Mouse (Mus musculus) fibroblast of lung, adult 2 months (primary cell): ENCODE measurements around the gene Osr1.

ENCODE experiments used
- DNase-seq: peaks from one replicate; pipeline ENCODE4 v3.0.0-alpha.2; 2011; ENCODE audit warnings: low read depth

The Osr1 gene

DNA sequence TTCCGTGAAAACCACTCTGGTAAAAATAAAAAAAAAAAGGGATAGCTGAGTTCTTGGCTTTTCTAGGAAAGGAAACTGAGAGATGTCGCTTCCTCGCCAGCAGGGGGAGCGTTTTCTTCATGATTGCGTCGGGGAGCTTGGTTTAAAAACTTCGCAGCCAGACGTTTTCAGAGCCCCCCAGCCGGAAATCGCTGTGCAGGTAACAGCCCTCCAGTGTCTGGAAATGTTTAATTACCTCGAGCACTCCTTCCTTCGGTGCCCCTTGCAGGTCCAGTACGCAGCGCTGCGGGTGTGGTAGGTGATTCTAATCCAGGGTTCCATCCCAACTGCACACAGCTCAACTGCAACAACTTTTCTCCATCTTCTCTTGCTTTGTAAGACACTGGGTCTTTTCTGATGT, at the start of gene Osr1:
Osr1 (plus strand) TSS at position 146 of the 400 bp plus-strand sequence.
- DNase-seq = peak; percentile 34

DNA sequence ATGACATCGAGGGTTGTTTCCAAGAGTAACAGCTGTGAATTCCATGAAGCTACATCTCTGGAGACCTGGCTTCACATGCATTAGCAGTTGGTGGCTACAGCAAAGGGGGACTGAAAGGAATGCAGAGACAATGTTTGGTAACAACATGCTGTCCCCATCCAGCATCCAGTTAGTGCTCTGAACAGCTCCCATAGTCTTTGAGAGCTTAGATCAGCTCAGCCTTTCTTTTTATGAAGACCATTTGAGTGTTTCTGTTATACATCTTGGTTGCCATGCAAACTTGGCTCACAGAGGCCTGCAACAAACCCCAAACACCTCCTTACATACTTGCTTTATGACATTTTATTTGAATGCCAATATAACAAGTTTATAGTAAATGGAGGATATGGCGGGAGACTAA, 19.6 kb upstream of the Osr1 start:
- DNase-seq = no peak

DNA sequence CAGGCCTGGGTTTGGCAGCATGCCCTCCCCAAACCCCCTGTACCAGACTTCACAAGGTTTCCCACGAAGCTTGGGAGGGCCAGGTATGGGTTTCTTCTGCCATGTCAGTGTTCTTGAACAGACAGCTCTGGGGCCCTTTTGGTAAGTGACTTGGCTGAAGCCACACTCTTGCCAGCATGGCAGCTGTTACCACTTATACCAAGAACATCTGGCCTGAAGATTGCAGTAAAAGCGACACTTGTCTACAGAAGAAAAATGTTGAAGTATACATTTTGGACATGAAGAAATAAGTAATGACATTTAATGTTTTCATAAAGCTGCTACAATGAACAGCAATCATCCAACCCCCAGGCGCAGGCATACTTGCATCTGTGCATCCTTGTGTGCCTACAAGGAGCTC, 5.0 kb upstream of the Osr1 start:
- DNase-seq = no peak

DNA sequence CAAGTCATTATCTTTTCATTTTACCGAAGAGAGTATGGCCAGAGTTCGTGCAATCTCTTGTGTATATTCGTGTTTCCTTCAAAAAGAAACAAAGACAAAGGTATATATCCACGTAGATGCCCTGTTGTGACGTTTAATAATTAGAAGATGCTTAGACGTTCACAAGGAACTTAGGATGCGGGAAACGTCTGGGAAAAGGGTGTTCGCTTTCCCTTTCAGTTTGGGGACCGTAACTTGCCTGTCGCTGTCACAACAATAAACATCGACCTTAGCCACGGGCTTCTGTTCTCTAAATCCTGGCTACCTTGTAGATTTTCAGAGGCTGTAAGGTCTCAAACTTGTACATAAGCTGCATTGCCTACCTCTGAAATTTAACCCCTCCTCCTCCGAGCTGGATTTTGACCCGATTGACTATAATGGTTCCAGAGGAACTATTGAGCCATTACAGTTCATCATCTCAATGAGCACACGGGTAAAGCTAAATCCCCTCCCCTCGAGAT, 630 bp downstream of the Osr1 start:
- DNase-seq = no peak

DNA sequence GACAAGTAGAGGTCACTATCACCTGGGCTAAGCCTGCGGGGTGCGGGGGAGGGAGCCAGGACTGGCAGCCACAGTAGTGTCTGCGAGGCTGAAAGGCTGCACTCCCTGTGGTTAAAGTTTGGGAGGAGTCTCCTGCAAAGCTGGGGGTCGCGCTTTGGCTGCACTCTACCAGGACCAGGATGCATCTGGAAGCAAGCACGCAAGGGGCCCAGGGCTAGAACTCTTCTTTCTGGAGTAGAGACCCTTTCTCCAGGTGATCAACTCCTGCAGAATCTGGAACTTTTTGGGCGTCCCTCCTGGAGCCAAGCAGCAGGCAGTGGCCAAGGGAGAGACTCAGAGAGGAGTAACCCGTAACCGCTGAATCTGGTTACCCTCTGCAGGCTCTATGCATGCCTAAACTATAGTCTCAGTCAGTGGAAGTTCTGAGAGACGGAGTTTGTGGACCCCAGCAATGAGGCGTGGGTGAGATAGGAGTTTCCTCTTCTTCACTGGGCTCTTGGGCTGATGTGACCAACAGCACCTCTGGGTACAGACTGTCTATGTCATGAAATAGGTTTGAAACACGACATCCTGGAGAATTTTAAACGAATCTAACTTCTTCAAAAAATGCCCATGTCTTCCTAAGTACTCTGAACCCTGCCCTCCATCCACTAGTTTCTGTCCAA, 1.5 kb downstream of the Osr1 start:
- no peak for DNase-seq

DNA sequence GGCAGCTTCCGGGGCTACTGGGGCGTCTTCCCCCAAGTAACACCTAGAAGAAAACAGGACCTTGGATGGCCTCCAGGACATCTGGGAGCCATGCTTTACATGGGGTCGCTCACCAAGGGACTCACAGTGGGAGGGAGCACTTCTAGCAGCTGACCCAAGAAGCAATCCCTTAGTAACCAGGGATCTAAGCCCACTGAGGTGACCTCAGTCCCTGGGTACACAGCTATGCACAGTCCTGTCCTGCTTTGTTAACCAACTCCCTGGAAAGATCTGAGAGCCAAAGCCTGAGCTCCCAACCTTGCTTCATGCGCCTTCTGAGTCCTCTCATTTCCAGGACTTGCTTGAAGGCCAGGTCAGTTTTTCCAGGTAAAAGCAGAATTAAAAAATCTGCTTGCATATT, 2.1 kb downstream of the Osr1 start:
- no peak for DNase-seq

DNA sequence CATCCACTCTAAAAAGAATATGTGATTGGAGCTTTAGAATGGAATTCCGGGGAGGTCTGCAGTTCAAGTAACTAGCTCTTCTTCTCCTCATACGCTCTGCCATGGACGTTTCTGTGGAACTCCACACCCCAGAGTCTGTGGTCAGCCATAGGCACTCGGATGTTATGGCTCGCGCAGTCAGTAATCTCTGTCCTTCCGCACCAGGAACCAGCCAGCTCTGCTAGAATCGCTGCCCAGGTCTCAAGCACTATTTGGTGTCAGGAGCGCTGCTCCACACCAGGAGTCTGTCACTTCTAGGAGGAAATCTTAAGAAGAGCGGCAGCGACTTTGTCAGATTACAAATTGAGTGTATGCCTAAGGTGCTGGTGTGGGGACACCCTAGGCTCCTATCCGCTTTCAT, 3.8 kb downstream of the Osr1 start:
- DNase-seq = no peak

DNA sequence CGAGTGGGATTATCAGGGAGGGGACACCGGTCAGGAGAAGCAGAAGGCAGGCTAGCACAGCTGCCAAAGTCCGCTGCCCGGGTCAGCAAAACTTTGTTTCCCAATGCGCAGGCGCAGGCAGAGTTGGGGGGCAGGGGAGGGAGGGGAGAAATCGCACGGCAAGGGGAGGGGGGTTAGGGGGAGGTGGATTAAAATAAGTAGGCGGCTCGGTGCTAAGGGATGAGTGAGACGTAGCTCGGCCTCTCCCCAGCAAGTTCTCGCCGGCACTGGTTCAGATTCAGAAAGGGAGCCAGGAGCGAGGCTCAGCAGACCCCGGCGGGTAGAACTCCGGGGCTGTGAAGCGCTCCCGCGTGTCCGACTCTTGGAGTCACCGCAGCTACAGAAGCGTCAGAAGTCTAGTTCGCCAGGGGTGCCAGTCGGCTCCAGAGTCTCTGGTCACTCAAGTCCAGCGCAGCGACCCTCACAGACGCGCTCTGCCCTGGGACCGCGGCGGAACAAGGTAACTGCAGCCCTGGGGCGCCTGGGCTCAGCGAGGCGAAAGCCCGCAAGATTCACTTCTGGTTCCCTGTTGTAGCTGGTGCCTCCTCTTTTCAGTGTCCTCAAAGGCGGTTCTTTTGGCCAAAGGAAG, 4.4 kb downstream of the Osr1 start:
- peak; percentile 19 for DNase-seq

DNA sequence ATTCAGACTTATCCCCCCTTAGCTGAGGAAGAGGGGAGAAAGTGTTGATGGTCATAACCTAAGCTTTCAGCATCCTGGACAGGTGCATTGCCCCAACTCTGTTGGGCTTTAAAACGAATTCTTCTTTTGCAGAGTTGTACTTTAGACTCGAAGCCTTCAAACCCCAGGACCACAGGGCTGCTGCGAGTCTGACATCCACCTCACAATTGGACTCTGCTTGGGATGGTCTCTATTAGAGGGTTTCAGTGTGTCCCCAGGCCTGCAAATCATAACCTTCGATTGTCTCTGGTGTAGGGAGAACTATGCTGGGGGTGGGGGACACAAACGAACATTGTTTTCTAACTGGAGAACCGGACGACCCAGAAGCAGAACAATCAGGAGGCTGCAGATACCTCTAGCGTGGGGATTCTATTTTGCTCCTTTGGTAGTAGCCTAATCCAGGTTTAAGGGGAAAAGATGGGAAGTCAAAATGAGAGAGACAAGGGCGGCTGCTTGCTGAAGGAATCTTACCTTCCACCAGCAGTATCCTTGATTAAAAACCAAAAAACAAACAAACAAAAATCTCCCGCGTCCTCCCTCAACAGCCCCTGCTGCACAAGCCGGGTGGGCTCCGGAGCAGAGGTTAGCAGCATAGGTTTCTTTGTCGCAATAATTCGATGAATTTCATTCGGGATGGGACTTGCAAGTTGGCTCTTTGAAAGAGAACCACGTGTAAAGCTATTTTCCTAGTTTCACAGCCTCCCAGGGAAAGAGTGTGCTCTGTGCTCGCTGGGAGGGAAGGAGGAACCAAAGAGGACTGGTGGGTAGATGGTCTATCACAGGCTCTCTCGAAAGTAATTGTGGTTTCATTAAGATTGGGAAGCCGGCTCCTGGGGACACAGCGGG, 5.5 kb downstream of the Osr1 start:
- no peak for DNase-seq

DNA sequence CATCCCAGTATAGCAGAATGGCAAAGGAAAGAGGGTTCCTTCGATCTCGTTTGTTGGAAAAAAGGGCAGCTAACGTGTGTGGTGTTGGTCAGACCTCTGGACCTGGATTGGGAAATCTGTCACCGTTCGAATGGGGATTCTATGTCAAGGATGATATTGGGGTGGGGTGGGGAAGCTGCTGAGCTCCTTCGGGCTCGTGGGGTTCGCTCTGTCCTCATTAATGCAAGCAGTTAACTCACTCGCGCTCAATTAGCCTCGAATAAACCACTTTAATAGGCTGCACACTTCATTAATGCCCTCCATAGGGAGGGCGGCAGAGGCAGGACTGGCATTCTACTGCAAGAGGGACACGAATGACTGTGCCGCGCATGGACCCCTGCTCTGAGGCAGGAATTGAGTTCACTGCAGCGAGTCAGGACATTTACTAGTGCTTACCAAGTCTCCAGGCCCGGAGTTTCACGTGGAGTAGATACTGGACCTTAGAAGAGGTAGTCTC, 6.2 kb downstream of the Osr1 start:
- no peak for DNase-seq

DNA sequence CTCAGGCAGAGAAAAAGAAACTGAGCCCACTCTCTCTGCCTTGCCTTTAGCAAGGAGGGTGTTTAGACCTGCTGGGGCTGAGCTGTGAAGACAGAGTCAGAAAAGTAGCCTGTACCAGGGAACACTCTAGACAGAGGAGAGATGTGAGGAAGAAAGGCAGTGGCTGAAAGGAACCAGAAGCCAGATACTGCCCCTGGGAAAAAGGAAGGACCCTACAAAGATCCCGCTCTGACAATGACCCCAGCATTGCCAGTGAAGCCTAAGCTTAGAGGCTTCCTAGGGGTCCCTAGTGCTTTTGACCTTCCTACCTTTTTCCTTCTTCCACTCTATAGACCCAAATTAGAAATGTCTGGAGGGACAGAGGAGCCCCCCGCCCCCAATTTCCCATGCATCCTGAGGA, 7.7 kb downstream of the Osr1 start:
- DNase-seq = no peak

DNA sequence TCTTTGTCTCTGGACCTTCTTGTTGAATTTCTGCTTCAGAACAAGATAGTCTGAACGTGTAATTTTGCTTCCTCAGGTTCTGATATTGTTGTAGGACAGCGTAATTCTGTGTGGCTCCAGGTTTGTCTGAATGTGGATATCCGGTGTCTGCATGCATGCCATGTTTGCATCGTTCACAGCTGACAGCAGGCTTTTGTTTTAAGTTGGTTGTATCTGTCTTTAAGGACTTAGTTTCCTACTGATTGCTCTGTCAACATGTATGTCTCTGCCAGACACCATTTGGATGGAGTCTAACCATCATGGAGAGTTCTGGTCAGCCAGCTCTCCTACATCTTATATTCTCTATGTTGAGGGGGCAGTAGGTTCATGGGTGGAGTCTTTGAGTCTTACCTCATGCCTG, 8.7 kb downstream of the Osr1 start:
- DNase-seq = no peak

DNA sequence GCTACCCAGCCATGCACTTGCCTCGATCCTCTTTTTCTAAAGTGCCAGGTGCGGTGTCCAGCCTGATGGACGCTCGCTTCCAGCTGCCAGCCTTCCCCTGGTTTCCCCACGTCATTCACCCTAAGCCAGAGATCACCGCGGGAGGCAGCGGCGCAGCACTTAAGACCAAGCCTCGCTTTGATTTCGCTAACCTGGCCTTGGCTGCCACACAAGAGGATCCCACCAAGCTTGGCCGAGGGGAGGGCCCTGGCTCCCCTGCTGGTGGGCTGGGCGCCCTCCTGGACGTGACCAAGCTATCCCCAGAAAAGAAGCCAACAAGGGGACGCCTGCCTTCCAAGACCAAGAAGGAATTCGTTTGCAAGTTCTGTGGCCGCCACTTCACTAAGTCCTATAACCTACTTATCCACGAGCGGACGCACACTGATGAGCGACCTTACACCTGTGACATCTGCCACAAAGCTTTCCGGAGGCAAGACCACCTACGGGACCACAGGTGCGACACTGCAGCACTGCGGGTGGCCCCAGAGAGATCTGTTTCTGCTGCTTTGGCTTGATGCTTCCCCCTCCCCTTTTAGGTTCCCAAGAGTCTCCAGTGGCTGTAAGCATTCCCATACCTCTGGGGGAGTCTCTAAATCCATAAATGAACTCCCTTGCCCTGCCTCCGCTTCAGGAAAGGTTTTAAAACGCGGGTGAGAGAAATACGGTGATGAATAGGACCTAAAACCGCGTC, 9.6 kb downstream of the Osr1 start:
- no peak for DNase-seq

DNA sequence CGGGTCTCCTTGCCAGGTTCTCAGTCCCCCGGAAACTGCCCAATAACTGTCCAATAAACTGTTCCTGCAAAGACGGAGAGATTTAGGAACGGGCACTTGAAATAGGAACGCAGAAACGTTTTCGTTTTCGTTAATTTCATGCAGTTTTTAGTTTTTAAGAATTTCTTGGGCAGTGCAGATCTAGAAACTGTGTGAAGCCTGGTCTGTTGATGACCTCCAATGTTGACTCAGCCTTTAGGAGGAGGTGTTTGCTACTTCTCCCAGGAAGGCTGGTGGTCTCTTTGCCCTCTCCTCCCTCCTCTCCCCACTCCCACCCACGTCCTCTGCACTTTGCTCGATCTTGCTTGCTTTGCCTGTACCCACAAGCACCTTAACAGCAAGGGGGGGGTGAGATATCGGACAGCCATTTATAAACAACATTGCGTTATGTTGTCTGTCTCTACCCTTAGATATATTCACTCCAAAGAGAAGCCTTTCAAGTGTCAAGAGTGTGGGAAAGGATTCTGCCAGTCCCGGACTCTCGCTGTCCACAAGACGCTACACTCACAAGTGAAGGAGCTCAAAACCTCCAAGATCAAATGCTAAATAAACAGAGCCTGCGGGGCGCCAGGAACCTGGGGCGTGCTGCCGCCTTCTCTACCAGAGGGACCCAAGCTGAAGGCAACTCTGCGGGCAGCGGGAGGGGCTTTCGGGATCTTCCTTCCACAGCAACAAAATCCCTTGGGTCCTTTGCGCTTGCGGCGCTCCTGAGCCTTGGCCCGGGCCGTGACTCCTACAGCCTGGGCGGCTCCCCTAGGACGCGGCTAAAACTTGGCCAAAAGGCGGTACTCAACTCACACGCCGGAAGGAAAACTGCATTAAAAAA, 10.4 kb downstream of the Osr1 start:
- no peak for DNase-seq

DNA sequence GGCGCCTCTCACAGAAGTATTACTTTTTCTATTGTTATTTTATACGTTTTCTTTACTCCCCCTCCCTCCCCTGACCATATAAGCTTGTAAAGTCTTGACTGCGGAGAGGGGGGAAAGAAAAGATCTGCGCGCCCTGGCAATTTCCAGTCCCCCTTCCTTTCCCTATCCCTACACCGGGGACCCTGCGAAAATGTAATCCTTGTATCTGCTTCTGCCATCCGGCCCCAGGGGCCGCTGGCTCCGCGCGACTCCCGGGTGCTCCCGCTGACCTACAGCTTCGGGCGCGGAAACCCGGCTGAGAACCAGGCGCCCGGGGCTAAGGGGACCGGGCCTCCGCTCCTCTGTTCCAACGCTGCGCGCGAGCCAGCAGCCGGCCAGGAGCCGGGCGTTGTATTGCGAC, 11.1 kb downstream of the Osr1 start:
- no peak for DNase-seq

DNA sequence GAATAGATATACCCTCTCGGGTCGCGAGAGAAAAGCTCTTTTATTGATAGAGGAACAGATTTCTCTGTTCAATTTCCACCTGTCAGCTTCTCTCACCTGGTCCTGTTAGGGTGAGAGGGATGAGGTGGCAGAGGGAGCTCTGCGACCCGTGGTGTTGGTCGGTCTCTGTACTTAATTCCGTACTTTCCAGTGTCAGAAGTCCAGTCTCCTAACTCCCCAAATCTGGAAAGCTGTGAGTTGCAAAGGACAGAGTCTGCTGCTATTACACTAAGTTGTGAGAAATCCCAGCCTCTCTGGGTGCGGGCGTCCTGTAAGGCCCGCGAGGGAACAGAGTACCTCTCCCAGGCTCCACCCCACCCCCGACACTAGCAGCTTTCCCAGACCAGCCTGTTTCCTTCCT, 11.6 kb downstream of the Osr1 start:
- DNase-seq = no peak

DNA sequence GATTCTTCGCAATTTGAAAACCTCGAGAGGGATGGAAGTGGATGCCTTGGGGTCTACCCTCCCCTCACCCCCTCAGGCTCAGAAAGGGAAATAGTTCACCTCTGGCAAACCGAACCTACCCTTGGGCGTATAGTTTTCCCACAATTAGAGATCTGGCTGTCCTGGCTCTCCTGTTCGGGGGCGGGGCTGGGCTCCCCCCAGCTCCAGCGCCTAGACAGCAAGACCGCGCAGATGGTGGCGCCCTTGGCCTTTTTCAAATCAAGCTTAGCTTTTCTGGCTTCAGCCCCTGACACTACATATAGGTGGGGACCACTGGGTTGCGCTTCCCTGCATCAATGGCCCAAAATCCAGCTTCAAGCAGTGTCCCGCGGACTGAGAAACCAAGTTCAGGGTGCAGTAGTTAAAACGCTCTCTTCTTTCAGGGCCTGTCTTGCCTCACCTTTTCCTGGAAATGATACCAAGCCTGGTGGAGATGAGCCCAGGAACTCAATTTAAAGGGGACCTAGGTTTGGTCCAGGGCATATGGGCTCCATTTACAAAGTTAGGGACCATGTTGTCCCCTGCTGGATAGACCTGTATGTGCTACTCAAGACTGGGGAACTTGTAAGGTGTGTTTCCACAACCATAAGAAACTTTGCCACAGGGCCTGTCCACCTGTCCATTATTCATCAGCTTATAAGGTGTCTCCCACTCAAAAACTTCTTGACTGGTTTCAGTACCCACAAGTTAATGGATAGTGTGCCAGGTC, 12.5 kb downstream of the Osr1 start:
- no peak for DNase-seq

DNA sequence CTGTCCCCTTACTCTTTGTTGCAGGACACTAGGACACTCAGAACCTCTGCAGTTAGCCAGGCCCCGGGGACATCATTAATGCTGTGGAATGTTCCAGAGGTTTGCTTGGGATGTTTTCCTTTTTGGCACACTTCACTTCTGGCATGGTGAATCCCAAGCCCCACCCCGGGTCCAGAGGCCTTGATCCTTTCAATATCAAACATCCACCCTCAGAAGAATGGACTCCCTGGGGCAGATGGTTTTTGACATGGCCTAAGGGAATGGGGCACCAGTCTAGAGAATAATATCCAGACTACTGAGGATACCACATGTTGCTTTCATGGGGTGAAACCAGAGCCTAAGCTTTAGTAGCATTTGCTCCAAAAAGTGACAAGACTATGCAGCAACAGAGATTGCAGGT, 13.5 kb downstream of the Osr1 start:
- no peak for DNase-seq

DNA sequence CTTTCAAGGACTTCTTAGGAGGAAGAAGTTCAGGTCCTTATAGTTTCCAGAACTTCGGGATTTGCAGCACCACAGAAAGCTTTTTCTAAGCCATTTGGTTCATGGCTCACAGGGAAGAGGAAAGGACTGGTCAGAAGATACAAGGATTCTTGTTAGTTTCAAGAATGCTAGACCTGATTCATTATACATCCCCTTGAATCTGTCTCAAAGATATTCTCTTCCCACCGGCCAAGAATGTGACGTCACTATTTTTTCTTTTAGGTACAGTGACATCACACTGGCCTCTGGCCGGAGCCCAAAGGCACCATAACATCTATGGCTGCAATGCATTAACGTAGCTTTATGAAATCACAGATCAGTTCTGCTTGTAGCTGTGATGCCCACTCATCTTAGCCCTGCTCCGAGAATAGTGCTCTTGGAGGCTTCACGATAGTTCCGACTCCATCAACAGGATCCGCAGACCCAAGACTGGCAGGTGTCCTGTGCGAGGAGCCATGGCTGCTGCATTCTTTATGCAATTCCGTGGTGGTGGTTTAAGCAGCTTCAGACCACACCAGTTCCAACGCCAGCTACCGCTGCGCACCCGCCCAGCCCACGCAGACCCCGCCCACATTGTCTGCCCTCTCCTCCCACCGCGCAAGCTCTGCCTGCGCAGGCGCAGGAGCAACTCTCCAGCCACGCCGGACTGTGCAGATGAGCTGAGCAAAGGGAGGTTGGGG, 14.6 kb downstream of the Osr1 start:
- DNase-seq = peak; percentile 68

DNA sequence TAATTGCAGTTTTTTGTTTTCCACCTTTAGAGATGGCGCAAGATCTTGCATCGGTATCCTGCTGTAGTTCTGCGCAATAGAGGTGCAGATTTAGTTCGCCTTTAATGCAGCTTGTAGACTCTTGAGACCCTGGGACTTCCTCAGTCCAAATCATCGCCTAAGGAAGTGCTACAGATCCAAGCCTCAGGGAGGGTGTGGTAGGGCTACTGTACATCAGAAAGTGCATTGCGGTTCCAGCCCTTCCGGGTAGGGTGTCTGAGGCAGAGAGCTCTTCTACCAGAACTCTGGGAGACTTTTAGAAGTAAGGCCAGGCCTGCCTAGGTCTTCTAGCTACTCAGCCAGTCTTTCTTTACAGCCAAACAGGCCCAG, 15.2 kb downstream of the Osr1 start:
- no peak for DNase-seq
